Mouse (Mus musculus) ES-Bruce4 (cell line): ENCODE measurements at regions not wholly inside any gene's neighbourhood (a gene's known extent, or its start where the extent isn't known, plus 50 kb on each side); places are given as distances from the start of the nearest gene placed in this dataset.

Experiments used
- CTCF ChIP-seq: IDR thresholded peaks from one replicate; pipeline ENCODE4 v1.8.1; 2011; ENCODE audit warnings: low read depth, low read length
- EP300 ChIP-seq: IDR thresholded peaks from 2 replicates; pipeline ENCODE4 v1.6.1; 2011; ENCODE audit warnings: low read depth, low read length; ENCODE audit not compliant: insufficient read depth

GRCm38 (mm10) chr15:7013047-7013446 lies 77.4 kb upstream of the Lifr start:
- TF ChIP-seq CTCF (no peak), EP300 (no peak)
